Mouse (Mus musculus) thymus, adult 2 months (tissue): ENCODE measurements around the gene Rnf39. TPM values are rescaled to one million over a fixed set of nuclear protein-coding genes. Genes with fewer than 3 reads are reported as not detected.

Experiments
- DNase-seq: peaks from one replicate; pipeline ENCODE4 v3.0.0; 2021
- H3K27ac ChIP-seq: fragments of 200-500 bp; 2 replicates; pipeline ENCODE4 v1.5.1; 2012; ENCODE audit warnings: low read length, control low read depth; ENCODE audit not compliant: control insufficient read depth, insufficient read depth
- H3K27me3 ChIP-seq: fragments of 200-500 bp; 2 replicates; pipeline ENCODE4 v1.6.1; 2012; ENCODE audit warnings: mild to moderate bottlenecking, low read length, moderate library complexity, mixed read lengths; ENCODE audit not compliant: control insufficient read depth, insufficient read depth
- H3K36me3 ChIP-seq: fragments of 200-500 bp; 2 replicates; pipeline ENCODE4 v1.6.1; 2012; ENCODE audit warnings: mild to moderate bottlenecking, low read length, moderate library complexity; ENCODE audit not compliant: control insufficient read depth, insufficient read depth
- H3K4me1 ChIP-seq: fragments of 200-500 bp; replicated peaks from 2 replicates; pipeline ENCODE4 v1.6.1; 2012; ENCODE audit warnings: low read length; ENCODE audit not compliant: control insufficient read depth, insufficient read depth
- H3K4me3 ChIP-seq: fragments of 200-500 bp; 2 replicates; pipeline ENCODE4 v1.5.1; 2012; ENCODE audit warnings: mild to moderate bottlenecking, low read length, control low read depth, moderate library complexity; ENCODE audit not compliant: control insufficient read depth, insufficient read depth
- CTCF ChIP-seq: fragments of 200-500 bp; IDR thresholded peaks from 2 replicates; pipeline ENCODE4 v1.5.1; 2012; ENCODE audit warnings: mild to moderate bottlenecking, control low read depth, low read length, moderate library complexity, borderline replicate concordance; ENCODE audit not compliant: control insufficient read depth, poor library complexity, insufficient read depth; ENCODE audit errors: extremely low read depth
- POLR2A ChIP-seq: fragments of 200-500 bp; IDR thresholded peaks from 2 replicates; pipeline ENCODE4 v1.6.1; 2012; ENCODE audit warnings: mild to moderate bottlenecking, low read length, control low read depth, moderate library complexity; ENCODE audit not compliant: control insufficient read depth, poor library complexity, insufficient read depth; ENCODE audit errors: extremely low read depth
- WGBS: fragments of 180-500 bp; shearing (Covaris S2); methylation state at CpG from one replicate; pipeline ENCODE4 v1.1.7; 2018; 5-methylcytosine and 5-hydroxymethylcytosine counted together
- polyA plus RNA-seq: library from polyadenylated mRNA; depleted of rRNA; stranded (reverse); fragments of >200 nt; gene quantifications from 2 replicates; pipeline ENCODE4 v1.2.3, GENCODE M21; 2012

The Rnf39 gene
- polyA plus RNA-seq, 1 experiment, result 3.8 TPM

DNA sequence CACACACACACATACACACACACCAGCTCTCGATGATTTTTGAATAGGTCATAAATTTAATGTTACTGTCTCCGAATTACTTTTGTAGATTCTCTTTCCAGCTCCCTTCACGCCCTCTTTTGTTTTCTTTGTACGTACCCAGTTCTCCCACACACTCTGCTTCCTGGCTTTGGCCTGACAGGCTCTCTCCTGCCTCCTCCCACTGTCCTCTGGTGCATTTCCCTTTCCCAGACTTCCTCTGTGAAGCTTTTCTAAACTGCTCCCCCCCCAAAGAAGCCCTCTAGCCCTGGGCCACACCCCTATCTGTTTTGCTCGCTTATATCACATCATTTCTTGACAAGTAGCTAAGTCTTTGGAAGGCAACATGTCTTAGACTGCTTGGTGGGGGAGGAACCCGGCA lies 12.5 kb upstream of the Rnf39 start:
- WGBS, result 86% methylated on average over 6 of the region's 6 CpGs
- TF ChIP-seq POLR2A, result no peak
- no peak for TF ChIP-seq CTCF
- no peaks in the 10 kb centered on the region for H3K36me3 ChIP-seq
- H3K4me3 ChIP-seq, result no peak overlapping the region
- H3K4me1 ChIP-seq, result no peaks in the 10 kb centered on the region
- no peaks in the 10 kb centered on the region for H3K27me3 ChIP-seq
- DNase-seq, result no peak
- no peak overlapping the region for H3K27ac ChIP-seq

DNA sequence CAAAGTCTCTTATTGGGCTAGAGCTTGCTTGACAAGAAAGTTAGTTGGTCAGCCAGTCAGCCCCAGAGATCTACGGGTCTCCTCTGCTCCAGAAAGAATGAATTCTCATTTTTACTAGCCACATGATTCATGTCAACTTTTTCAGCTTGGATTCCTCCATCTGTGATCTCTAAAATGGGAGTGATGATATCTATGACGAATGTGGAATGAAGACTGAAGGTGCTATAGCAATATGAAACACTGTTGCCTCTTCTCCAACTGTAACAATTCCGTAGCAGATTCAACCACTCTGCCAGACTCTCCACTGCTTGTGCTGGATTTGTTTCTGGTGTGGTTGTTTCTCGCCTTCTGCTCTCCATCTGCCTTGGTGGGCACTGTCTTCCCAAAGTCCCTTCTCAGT lies 11.6 kb upstream of the Rnf39 start:
- Histone ChIP-seq H3K27ac (no peak overlapping the region), H3K27me3 (no peaks in the 10 kb centered on the region), H3K4me3 (no peak overlapping the region), H3K4me1 (no peaks in the 10 kb centered on the region), H3K36me3 (no peaks in the 10 kb centered on the region)
- no peak for TF ChIP-seq CTCF
- TF ChIP-seq POLR2A, result no peak
- DNase-seq, result no peak
- 92% methylated on average over 4 of the region's 4 CpGs for WGBS

DNA sequence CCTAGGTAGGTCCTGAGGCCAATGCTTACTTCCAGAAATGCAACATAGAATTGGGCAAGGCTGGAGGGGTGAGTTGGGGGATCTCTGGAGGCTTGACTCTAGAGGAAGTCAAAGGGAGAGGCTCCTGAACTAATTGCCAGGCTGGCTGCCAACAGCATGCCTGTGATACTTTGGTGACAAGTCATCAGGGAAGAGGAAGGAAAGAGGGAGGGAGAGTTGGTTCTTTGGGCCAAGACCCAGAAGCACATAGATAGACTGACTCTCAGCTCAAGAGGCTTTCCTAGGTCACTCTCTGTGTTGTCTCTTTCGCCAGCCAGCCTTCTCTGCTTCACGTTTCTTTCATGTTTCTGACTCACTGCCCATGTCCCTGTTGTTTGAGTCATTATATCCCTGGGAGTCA lies 10.9 kb upstream of the Rnf39 start:
- TF ChIP-seq POLR2A (no peak), CTCF (no peak)
- no peak overlapping the region for H3K27ac ChIP-seq
- H3K27me3 ChIP-seq, result no peaks in the 10 kb centered on the region
- DNase-seq, result no peak
- no peaks in the 10 kb centered on the region for H3K4me1 ChIP-seq
- 80% methylated on average over 2 of the region's 2 CpGs for WGBS
- no peak overlapping the region for H3K4me3 ChIP-seq
- no peaks in the 10 kb centered on the region for H3K36me3 ChIP-seq

DNA sequence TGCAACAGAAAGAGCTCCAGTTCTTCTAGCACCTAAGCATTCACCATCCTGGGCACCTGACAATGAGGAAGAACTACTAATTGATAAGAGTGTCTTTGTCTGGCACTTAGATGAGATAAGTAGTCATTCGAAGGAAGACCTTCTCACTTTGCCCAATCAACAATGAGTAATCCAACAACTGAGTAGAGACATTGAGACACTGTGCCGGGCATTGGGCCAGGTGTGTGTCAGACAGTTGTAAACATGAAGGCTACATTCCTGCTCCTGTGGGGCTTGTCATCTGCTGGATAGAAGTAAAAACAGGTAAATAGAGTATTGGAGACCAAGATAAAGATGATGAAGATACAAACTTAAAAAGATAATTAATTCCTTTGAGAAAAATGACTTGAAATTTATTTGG lies 4.7 kb upstream of the Rnf39 start:
- Histone ChIP-seq H3K4me3 (no peak overlapping the region), H3K27ac (no peak overlapping the region), H3K36me3 (no peaks in the 10 kb centered on the region), H3K27me3 (no peaks in the 10 kb centered on the region; the same call in 1 of the 2 replicates), H3K4me1 (peaks cover 10% of the 10 kb centered on the region)
- WGBS, result 83% methylated on average over 2 of the region's 2 CpGs
- TF ChIP-seq CTCF (no peak), POLR2A (no peak)
- no peak for DNase-seq

DNA sequence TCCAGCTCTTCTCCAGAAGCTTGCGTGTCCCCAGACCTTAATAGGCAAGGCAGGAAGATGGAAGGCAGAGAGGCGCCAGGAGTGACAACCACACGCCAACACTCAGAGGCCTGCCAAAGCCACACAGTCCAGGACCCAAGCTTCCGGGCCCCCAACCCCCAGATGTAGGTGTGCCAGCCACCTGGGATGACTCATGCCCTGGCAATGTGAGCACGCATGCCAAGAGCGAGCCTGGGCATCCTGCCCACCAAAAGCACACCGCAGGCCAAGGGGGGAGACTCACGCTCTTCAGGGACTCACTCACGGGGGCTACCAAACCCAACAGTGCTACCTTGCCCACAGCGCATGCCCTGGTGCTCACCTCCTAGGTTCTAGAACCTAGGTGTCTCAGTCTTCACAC lies 327 bp upstream of the Rnf39 start:
- WGBS, result under 1% methylated on average over 10 of the region's 10 CpGs
- 0 out of 2 replicates have a peak, but pooled peaks have one; percentile 24 for TF ChIP-seq POLR2A
- no peak for TF ChIP-seq CTCF

DNA sequence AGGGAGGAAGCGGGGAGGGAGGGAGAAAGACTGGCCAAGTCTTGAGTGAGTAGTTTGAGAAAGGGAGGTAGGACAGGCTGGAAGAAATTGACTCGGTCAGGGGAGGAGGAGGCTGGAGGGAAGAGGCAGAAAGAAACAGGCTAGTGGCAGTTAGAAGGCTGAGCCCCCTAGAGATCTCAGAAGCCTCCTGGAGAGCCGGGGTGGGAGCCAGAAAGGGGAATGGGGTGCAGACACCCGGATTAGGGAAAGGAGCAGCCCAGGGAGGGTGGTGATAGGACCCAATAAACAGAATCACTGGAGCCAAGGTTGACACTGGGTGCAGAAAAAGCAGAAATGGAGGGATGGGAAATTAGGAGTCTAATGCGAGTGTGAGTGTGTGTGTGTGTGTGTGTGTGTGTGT lies 973 bp downstream of the Rnf39 start:
- Histone ChIP-seq H3K36me3 (peaks cover under 1% of the 10 kb centered on the region), H3K27ac (no peak overlapping the region), H3K4me1 (peaks cover 28% of the 10 kb centered on the region), H3K4me3 (peak overlapping the region; percentile 17), H3K27me3 (peaks cover 8% of the 10 kb centered on the region; the same call in 1 of the 2 replicates)
- 14% methylated on average over 5 of the region's 5 CpGs for WGBS
- TF ChIP-seq CTCF (no peak), POLR2A (no peak)
- DNase-seq, result no peak

More for the DNA sequence above, 327 bp upstream of the Rnf39 start:
- Histone ChIP-seq H3K27me3 (peaks cover 7% of the 10 kb centered on the region; the same call in 1 of the 2 replicates), H3K27ac (no peak overlapping the region), H3K36me3 (no peaks in the 10 kb centered on the region), H3K4me1 (peaks cover 27% of the 10 kb centered on the region), H3K4me3 (peak overlapping the region; percentile 43)
- DNase-seq, result peak; percentile 32
